Mouse (Mus musculus) erythroid progenitor cell, adult 5-6 weeks (primary cell): ENCODE measurements around the gene Actr1b. TPM values are rescaled to one million over a fixed set of nuclear protein-coding genes. Genes with fewer than 3 reads are reported as not detected.

Experiments used
- ATAC-seq: replicated peaks from 2 replicates; pipeline ENCODE4 v1.8.0; 2016; ENCODE audit warnings: moderate number of reproducible peaks, mild to moderate bottlenecking, moderate TSS enrichment, inconsistent platforms; ENCODE audit not compliant: poor library complexity, low FRiP score, severe bottlenecking
- total RNA-seq, 2 experiments: library from RNA; stranded (forward) in 1 of 2; stranded (reverse) in 1 of 2; fragments of 150-400 nt in 1 of 2; fragments of 186-747, 209-891 nt in 1 of 2; gene quantifications; 2 replicates each; pipeline versions ENCODE4 v1.2.3 to v1.2.4; 2015 to 2017; ENCODE audit warnings: low replicate concordance in 2 of 2

The Actr1b gene
- total RNA-seq, 2 experiments from 2014 or later: 8.0 to 19.1 TPM

DNA sequence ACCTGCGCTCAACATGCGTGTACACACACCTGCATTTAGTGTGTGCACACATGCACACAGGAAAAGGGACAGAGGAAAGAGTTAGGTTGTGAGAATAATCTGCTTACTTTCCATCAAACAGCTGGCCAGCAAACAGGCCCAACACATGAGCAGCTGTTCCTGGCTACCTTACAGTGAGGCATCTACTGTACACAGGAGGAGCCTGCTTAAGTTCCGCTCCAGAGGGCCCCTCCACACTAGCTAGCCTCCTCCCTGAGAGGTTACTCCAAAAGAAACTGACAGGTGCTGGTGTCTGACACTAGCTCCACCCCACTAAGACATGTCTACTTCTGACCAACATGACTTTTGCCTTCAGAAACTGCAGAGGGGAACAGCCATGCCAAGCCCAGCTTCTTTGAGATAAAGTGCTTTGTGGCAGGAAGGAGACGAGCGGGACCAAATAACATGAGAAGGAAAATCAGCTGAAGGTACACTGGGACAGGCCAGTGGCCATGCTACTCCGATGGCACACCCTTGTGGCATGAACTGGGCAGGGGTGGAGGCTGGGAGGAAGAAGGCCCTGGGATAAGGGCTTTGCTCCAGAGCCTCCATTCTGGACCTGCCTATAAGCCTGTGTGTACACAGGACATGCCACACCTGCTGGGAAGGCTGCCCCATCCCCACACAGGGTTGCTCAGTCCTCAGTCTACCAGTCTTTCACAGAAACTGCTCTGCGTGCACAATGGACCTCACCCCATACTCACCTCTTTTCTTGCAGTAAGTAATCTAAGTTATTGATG lies 55.4 kb downstream of the Actr1b start:
- no peak for ATAC-seq

DNA sequence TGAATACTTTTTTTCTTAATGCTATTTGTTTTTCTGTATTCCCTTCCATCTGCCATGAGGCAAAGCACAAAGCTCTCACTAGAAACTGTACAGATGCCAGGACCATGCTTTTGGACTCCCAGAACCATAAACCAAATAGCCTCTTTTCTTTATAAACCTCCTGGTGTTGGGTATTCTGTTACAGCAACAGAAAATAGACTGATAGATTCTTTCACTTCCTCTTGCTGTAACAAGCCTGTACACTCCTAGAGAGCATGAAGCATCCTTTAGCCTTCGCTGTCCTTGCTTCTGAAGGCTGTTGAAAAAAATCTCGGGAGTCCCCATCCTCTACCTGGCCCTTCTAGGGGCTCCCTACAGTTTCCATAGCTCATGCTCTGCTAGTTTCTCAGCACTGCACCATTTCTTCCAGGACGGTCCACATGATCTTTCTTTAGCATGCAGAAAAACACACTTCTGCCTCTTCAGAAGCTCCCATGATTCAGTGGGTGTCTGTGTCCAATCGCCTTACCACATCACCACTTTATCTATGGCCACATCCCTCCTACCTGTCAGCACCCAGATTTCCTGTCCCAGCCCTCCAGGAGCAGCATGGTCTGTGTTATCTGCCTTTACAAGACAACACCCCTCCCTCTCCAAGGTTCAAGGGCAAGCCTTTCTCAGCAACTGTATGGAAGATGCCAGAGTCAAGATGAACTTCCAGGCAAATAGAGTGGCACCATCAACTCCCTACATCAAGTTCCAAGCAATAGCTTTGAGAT lies 56.4 kb downstream of the Actr1b start:
- ATAC-seq: no peak

DNA sequence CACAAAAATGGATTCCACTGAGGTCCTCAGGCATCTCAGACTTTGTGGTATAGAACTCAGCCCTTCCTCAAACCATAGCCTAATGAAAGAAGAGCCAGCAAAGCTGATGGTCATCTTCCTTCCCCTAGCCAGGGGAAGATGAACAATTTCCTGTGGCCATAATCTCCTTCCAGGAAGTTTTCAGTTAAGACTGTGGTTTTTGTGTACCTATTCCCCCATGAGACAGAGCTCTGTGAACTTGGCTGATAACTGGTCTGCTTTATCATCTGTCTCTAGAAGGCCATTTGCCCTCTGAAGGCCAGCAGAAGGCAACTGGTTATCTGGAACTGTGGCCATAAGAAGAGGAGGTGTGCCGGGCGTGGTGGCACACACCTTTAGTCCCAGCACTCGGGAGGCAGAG lies 58.0 kb downstream of the Actr1b start:
- no peak for ATAC-seq

DNA sequence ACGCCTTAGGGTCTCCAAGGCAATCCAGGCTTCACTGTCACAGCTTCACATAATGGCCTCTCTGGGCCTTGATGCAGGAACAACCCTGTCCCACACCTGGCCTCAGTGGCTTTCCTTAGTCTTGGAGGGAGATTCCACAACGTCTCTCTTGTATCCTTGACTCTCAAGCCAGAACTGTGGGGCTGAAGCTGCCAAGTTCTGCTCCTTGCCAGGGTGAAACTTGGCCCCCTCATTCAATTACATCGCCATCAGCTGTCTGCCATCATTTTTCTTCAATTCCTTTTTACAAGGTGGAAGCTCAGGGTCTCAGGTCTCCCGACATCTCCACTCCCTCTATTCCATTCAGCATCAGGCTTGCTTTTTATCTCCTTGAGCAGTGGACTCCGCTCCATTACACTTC lies 59.2 kb downstream of the Actr1b start:
- ATAC-seq: no peak

Other genes starting within 250 kb of the Actr1b start
- 2.9 and 3.6 TPM in 2 replicates for gene Cnnm4, start 242.8 kb downstream of the Actr1b start, total RNA-seq (2015; ENCODE audit: low replicate concordance)
- 1.4 and 3.3 TPM in 2 replicates for gene Cnnm4, start 242.8 kb downstream of the Actr1b start, total RNA-seq (2017; ENCODE audit: low replicate concordance)
- gene Cnnm3, start 202.6 kb downstream of the Actr1b start, total RNA-seq (2015; ENCODE audit: low replicate concordance): 2.5 and 10.5 TPM in 2 replicates
- gene Cnnm3, start 202.6 kb downstream of the Actr1b start, total RNA-seq (2017; ENCODE audit: low replicate concordance): 3.9 and 9.4 TPM in 2 replicates
- 1.7 TPM in 1 of 2 replicates, not detected in the other for gene Ankrd23, start 177.5 kb downstream of the Actr1b start, total RNA-seq (2015; ENCODE audit: low replicate concordance)
- gene Ankrd23, start 177.5 kb downstream of the Actr1b start, total RNA-seq (2017; ENCODE audit: low replicate concordance): not detected in 2 replicates
- gene Gm42417, start 175.0 kb downstream of the Actr1b start, total RNA-seq (2015; ENCODE audit: low replicate concordance): 0.42 TPM in 1 of 2 replicates, not detected in the other
- gene Gm42417, start 175.0 kb downstream of the Actr1b start, total RNA-seq (2017; ENCODE audit: low replicate concordance): 86.5 TPM in 1 of 2 replicates, not detected in the other
- not detected in 2 replicates for gene Ankrd39, start 167.0 kb downstream of the Actr1b start, total RNA-seq (2015; ENCODE audit: low replicate concordance)
- gene Ankrd39, start 167.0 kb downstream of the Actr1b start, total RNA-seq (2017; ENCODE audit: low replicate concordance): 1.4 and 1.8 TPM in 2 replicates
- gene Sema4c, start 156.1 kb downstream of the Actr1b start, total RNA-seq (2015; ENCODE audit: low replicate concordance): not detected in 2 replicates
- 0.45 TPM in 1 of 2 replicates, not detected in the other for gene Sema4c, start 156.1 kb downstream of the Actr1b start, total RNA-seq (2017; ENCODE audit: low replicate concordance)
- not detected in 2 replicates for gene Fam178b, start 31.2 kb downstream of the Actr1b start, total RNA-seq (2015; ENCODE audit: low replicate concordance)
- gene Fam178b, start 31.2 kb downstream of the Actr1b start, total RNA-seq (2017; ENCODE audit: low replicate concordance): not detected in 2 replicates
- 138 and 208 TPM in 2 replicates for gene Cox5b, start 23.0 kb downstream of the Actr1b start, total RNA-seq (2015; ENCODE audit: low replicate concordance)
- 116 and 354 TPM in 2 replicates for gene Cox5b, start 23.0 kb downstream of the Actr1b start, total RNA-seq (2017; ENCODE audit: low replicate concordance)
- gene 4933424G06Rik, start 4.3 kb downstream of the Actr1b start, total RNA-seq (2015; ENCODE audit: low replicate concordance): not detected in 2 replicates
- gene 4933424G06Rik, start 4.3 kb downstream of the Actr1b start, total RNA-seq (2017; ENCODE audit: low replicate concordance): not detected in 2 replicates
- 0.72 TPM in 1 of 2 replicates, not detected in the other for gene Zap70, start 47.4 kb upstream of the Actr1b start, total RNA-seq (2015; ENCODE audit: low replicate concordance)
- 0.23 and 0.64 TPM in 2 replicates for gene Zap70, start 47.4 kb upstream of the Actr1b start, total RNA-seq (2017; ENCODE audit: low replicate concordance)
- gene Tmem131, start 229.2 kb upstream of the Actr1b start, total RNA-seq (2015; ENCODE audit: low replicate concordance): 128 and 139 TPM in 2 replicates
- 80.9 and 83.9 TPM in 2 replicates for gene Tmem131, start 229.2 kb upstream of the Actr1b start, total RNA-seq (2017; ENCODE audit: low replicate concordance)